Mouse (Mus musculus) cerebellum, adult 2 months (tissue): Measurements from ENCODE around the gene Zfhx3.

Experiments used
- CTCF ChIP-seq: fragments of 200-500 bp; IDR thresholded peaks from 2 replicates; pipeline ENCODE4 v1.5.1; 2011; ENCODE audit warnings: low read depth, mild to moderate bottlenecking, control low read depth, low read length, moderate library complexity, borderline replicate concordance; ENCODE audit not compliant: insufficient read depth
- POLR2A ChIP-seq: fragments of 200-500 bp; IDR thresholded peaks from 2 replicates; pipeline ENCODE4 v1.6.1; 2011; ENCODE audit warnings: low read length, control low read depth, borderline replicate concordance; ENCODE audit not compliant: insufficient read depth

GRCm38 (mm10) chr8:108383121-108383520, 440.7 kb downstream of the Zfhx3 start:
- no peak for TF ChIP-seq CTCF
- TF ChIP-seq POLR2A: no peak
